Mouse (Mus musculus) brain, embryonic 14.5 days (tissue): ENCODE data around the gene Gm10382.

Source experiments
- CTCF ChIP-seq: fragments of 200-500 bp; IDR thresholded peaks from 2 replicates; pipeline ENCODE4 v1.5.1; 2012; ENCODE audit warnings: inconsistent platforms, mild to moderate bottlenecking, moderate library complexity, borderline replicate concordance; ENCODE audit not compliant: insufficient read depth, insufficient read length; ENCODE audit errors: extremely low read depth
- POLR2A ChIP-seq: fragments of 200-500 bp; IDR thresholded peaks from 2 replicates; pipeline ENCODE4 v1.6.1; 2012; ENCODE audit warnings: mild to moderate bottlenecking, inconsistent platforms, borderline replicate concordance; ENCODE audit not compliant: poor library complexity, insufficient read depth, insufficient read length, severe bottlenecking; ENCODE audit errors: extremely low read depth

DNA sequence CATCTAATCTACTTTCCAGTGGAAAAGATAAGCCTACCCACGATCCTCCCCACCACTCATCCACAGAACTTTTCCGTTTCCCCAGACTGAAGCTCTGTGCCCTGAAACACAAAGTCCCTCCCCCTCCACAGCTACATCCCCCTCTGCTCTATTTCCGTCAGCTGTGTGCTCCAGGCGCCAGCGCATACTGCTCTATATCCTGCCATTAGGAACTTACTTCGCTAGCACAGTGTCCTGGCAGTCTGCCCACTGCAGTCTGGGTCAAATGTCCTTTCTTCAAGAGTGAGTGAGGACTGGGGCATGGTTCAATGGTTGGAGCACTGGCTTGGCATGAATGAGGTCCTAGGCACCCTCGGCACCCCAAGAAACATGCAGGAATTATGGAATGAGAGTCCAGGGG is 25.2 kb upstream of the Gm10382 start:
- TF ChIP-seq POLR2A (no peak), CTCF (no peak)
